Mouse (Mus musculus) heart, adult 2 months (tissue): ENCODE measurements around the gene Fam122c.

Experiments used
- CTCF ChIP-seq: fragments of 200-600 bp; IDR thresholded peaks from 2 replicates; pipeline ENCODE4 v1.8.1; 2022; ENCODE audit warnings: antibody characterized with exemption, mild to moderate bottlenecking, moderate library complexity
- POLR2A ChIP-seq: fragments of 200-500 bp; IDR thresholded peaks from 2 replicates; pipeline ENCODE4 v1.6.1; 2011; ENCODE audit warnings: mild to moderate bottlenecking, low read depth, low read length, control low read depth; ENCODE audit not compliant: insufficient read depth

GRCm38 (mm10) chrX:53341531-53341930, 68.3 kb downstream of the Fam122c start:
- TF ChIP-seq POLR2A (no peak), CTCF (peak; percentile 96)
